In the genomic region with DNA sequence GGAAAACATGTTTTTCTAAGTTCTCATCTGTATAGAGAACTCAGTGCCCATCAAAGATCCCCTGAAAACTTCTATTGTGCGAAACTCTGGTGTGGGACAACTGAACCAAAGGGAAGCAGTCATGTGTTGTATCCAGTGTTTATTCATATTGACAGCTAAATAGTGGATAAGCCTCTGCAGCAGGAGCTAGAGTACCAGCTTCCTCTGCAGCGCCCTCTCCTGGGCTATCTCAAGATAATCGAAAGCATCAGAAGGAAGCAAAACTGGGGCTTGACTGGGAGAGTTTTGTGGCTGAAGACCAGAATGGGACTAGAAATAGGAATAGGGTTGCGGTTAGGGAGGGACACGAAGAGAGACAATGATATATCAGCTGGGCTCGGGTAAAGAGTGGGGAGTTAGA, we compare ENCODE assay signal across 11 mouse cellular contexts. TPM values are rescaled to one million over a fixed set of nuclear protein-coding genes. Genes with fewer than 3 reads are reported as not detected.
A peak's percentile ranks its signal among the peaks of the same experiment; 100 is the strongest.
DNase-seq lines count a peak whose midpoint lies in the region; ATAC-seq and TF ChIP-seq lines count a peak whose summit lies in the region.
"Had no signal": no experiment of that assay in that cellular context is flagged by ENCODE, and none has a peak within 500 bp of the region (broad histone marks: within the 10 kb centered on the region; RNA-seq: fewer than 3 reads in every experiment).

No protein-coding gene starts in this region.

- no peak overlapping the region for H3K27ac ChIP-seq in ES-E14 (ENCODE audit: insufficient read depth, low read depth, low read length, poor library complexity, severe bottlenecking)
- H3K27ac ChIP-seq in heart, embryonic 10.5 days = no peak overlapping the region

- no peaks in the 10 kb centered on the region for H3K9me3 ChIP-seq in ES-E14 (ENCODE audit: control insufficient read depth, insufficient read depth, low read depth, low read length)
- H3K9me3 ChIP-seq in heart, embryonic 10.5 days = no peaks in the 10 kb centered on the region

- no peaks in the 10 kb centered on the region for H3K27me3 ChIP-seq in heart, embryonic 10.5 days (ENCODE audit: insufficient read depth, poor library complexity, severe bottlenecking)

- no peaks in the 10 kb centered on the region for H3K36me3 ChIP-seq in ES-E14 (ENCODE audit: control insufficient read depth, insufficient read depth, low read length, poor library complexity, severe bottlenecking)
- H3K36me3 ChIP-seq in heart, embryonic 10.5 days = no peaks in the 10 kb centered on the region

- intact Hi-C loops in left cerebral cortex, postnatal 25 days (cut with DNase I) = loop anchor here (5.0 to 10.0 kb wide), 3 partner anchors 154 to 656 kb away; a partner anchor contains a TSS
- intact Hi-C loops in left cerebral cortex, postnatal 36 days (cut with DNase I) = loop anchor here (5.0 to 10.0 kb wide), 5 partner anchors 114 to 656 kb away; a partner anchor contains a TSS

- in situ Hi-C loops in ES-E14 (cut with MboI; ENCODE audit: low sequenced_read_pairs in 2 of 2, unreplicated experiment in 2 of 2) = no loop called here

- H3K4me1 ChIP-seq in ES-E14 (ENCODE audit: control insufficient read depth in 2 of 2, insufficient read depth in 2 of 2, low read length in 2 of 2, poor library complexity in 1 of 2) = no peaks in the 10 kb centered on the region
- H3K4me1 ChIP-seq in heart, embryonic 10.5 days = no peaks in the 10 kb centered on the region

- no peak for ATAC-seq in cerebellum, adult (ENCODE audit: insufficient number of reproducible peaks, low FRiP score, low TSS enrichment)

- H3K4me3 ChIP-seq in ES-E14 (ENCODE audit: insufficient read depth in 1 of 2, low read depth in 1 of 2, low read length in 2 of 2, poor library complexity in 1 of 2, severe bottlenecking in 1 of 2) = no peak overlapping the region
- H3K4me3 ChIP-seq in heart, embryonic 10.5 days = no peak overlapping the region

- 45% methylated on average over 6 of the region's 6 CpGs for WGBS in heart, embryonic 10.5 days

- peak; percentile 3 to 6 for DNase-seq in cerebellum, adult 18-20 months
- DNase-seq in left cerebral cortex, postnatal 25 days (ENCODE audit: low spot score in 2 of 2) = peak; percentile 4 to 6
- DNase-seq in left cerebral cortex, postnatal 36 days (ENCODE audit: low spot score in 2 of 2) = no peak
- DNase-seq in ES-E14 (ENCODE audit: low read depth, low spot score) = peak; percentile 26
- peak; percentile 3 for DNase-seq in induced T-regulatory cell, adult 2 months (ENCODE audit: low read depth)
- DNase-seq in ovary, postnatal 14 days (ENCODE audit: low spot score) = no peak
- DNase-seq in heart, embryonic 10.5 days (ENCODE audit: low spot score) = no peak
- DNase-seq: cerebellum, postnatal 36 days; gastrocnemius, postnatal 25 days had no signal

- no peak overlapping the region for H3K9ac ChIP-seq in ES-E14 (ENCODE audit: insufficient read depth, low read depth, low read length, poor library complexity, severe bottlenecking)

TF ChIP-seq in ES-E14, 5 proteins besides CTCF, POLR2A, EP300 and RAD21:
- TF ChIP-seq HCFC1 (IDR thresholded peaks at IDR 0.05; ENCODE audit: borderline replicate concordance, insufficient read depth, low read length) = no peak

RNA-seq across cellular contexts. Expression of a gene that starts 18.9 kb away (rescaled TPM):
- not detected for total RNA-seq in left cerebral cortex, postnatal 25 days (2021)
- total RNA-seq in left cerebral cortex, postnatal 36 days (2021) = not detected
- total RNA-seq in ES-E14 (2012; rRNA removed) = 2.2 and 3.2 TPM in 2 replicates
- not detected in 2 replicates for polyA plus RNA-seq in heart, embryonic 10.5 days (2016; fragmentation: Nextera tagmentation; extraction: Ambion mirVana)
- total RNA-seq: gastrocnemius, postnatal 25 days; layer of hippocampus, postnatal 14 days had no signal

RNA-seq across cellular contexts. Expression of a gene that starts 49.7 kb away (rescaled TPM):
- total RNA-seq in left cerebral cortex, postnatal 25 days (2021) = 10 to 100 TPM; 41.4 to 44.5 TPM
- 10 to 100 TPM; 42.4 to 44.7 TPM for total RNA-seq in left cerebral cortex, postnatal 36 days (2021)
- total RNA-seq in ES-E14 (2012; rRNA removed) = 60.5 and 64.1 TPM in 2 replicates
- polyA plus RNA-seq in heart, embryonic 10.5 days (2016; fragmentation: Nextera tagmentation; extraction: Ambion mirVana) = 69.8 and 80.6 TPM in 2 replicates

Comparison
In these comparisons a context has a peak if more than half of its experiments do, and no peak if none do; other contexts are left out.
1. DNase-seq: peak in cerebellum, adult 18-20 months (2 of 2), left cerebral cortex, postnatal 25 days (2 of 2), ES-E14 (single experiment) and induced T-regulatory cell, adult 2 months (single experiment); none in left cerebral cortex, postnatal 36 days (0 of 2), ovary, postnatal 14 days (single experiment) and heart, embryonic 10.5 days (single experiment).